Mouse (Mus musculus): Measurements from ENCODE around the gene Ndufaf8. TPM values are rescaled to one million over a fixed set of nuclear protein-coding genes. Genes with fewer than 3 reads are reported as not detected.

The Ndufaf8 gene
- polyA plus RNA-seq, 1 experiment from 2014 or later = 53.3 TPM

- no peak for ATAC-seq
- WGBS = 88% methylated on average over 3 of the region's 3 CpGs
- Histone ChIP-seq H3K4me1 (replicated peaks; ENCODE audit: control insufficient read depth, insufficient read depth, low read length) (no peaks in the 10 kb centered on the region), H3K27me3 (replicated peaks; ENCODE audit: control insufficient read depth, insufficient read depth, low read length) (no peaks in the 10 kb centered on the region), H3K27ac (ENCODE audit: low read length) (no peak overlapping the region), H3K36me3 (ENCODE audit: control insufficient read depth, insufficient read depth) (peaks cover 14% of the 10 kb centered on the region), H3K9ac (replicated peaks; ENCODE audit: low read depth, low read length) (no peak overlapping the region), H3K4me2 (ENCODE audit: low read length) (no peak overlapping the region), H3K4me3 (replicated peaks; ENCODE audit: low read length) (no peak overlapping the region), H3K9me3 (ENCODE audit: control insufficient read depth, low read length) (no peaks in the 10 kb centered on the region)
Observed at GRCm38 (mm10) chr11:120076191-120076590, 22.5 kb upstream of the Ndufaf8 start.

GRCm38 (mm10) chr11:120080282-120080681, 18.4 kb upstream of the Ndufaf8 start:
- no peaks in the 10 kb centered on the region for H3K9me3 ChIP-seq (ENCODE audit: control insufficient read depth, low read length)
- H3K4me3 ChIP-seq (replicated peaks; ENCODE audit: low read length) = no peak overlapping the region
- ATAC-seq = no peak
- H3K36me3 ChIP-seq (ENCODE audit: control insufficient read depth, insufficient read depth) = peaks cover 9% of the 10 kb centered on the region
- H3K4me1 ChIP-seq (replicated peaks; ENCODE audit: control insufficient read depth, insufficient read depth, low read length) = peaks cover 5% of the 10 kb centered on the region
- H3K27ac ChIP-seq (ENCODE audit: low read length) = no peak overlapping the region
- H3K27me3 ChIP-seq (replicated peaks; ENCODE audit: control insufficient read depth, insufficient read depth, low read length) = no peaks in the 10 kb centered on the region
- no peak overlapping the region for H3K4me2 ChIP-seq (ENCODE audit: low read length)
- H3K9ac ChIP-seq (replicated peaks; ENCODE audit: low read depth, low read length) = no peak overlapping the region
- 87% methylated on average over 6 of the region's 6 CpGs for WGBS

- WGBS = under 1% methylated on average over 25 of the region's 25 CpGs
- Histone ChIP-seq H3K36me3 (ENCODE audit: control insufficient read depth, insufficient read depth) (peaks cover 3% of the 10 kb centered on the region; the same call in 1 of the 2 replicates), H3K4me3 (replicated peaks; ENCODE audit: low read length) (peak overlapping the region; percentile 94), H3K9ac (replicated peaks; ENCODE audit: low read depth, low read length) (peak overlapping the region; percentile 98), H3K9me3 (ENCODE audit: control insufficient read depth, low read length) (no peaks in the 10 kb centered on the region), H3K27ac (ENCODE audit: low read length) (peak overlapping the region; percentile 77), H3K27me3 (replicated peaks; ENCODE audit: control insufficient read depth, insufficient read depth, low read length) (no peaks in the 10 kb centered on the region), H3K4me1 (replicated peaks; ENCODE audit: control insufficient read depth, insufficient read depth, low read length) (peaks cover 14% of the 10 kb centered on the region), H3K4me2 (ENCODE audit: low read length) (peak overlapping the region; percentile 95)
- peak; percentile 45 for ATAC-seq
Observed at GRCm38 (mm10) chr11:120085891-120086627, 12.7 kb upstream of the Ndufaf8 start.

GRCm38 (mm10) chr11:120086702-120087152, 12.0 kb upstream of the Ndufaf8 start, which contains the start of gene Cep131:
TSS of gene Cep131 (minus strand) at chr11:120086827.
- Histone ChIP-seq H3K4me3 (replicated peaks; ENCODE audit: low read length) (peak within 1 kb of the TSS; percentile 94), H3K27me3 (replicated peaks; ENCODE audit: control insufficient read depth, insufficient read depth, low read length) (no peaks in the 10 kb centered on the region), H3K9ac (replicated peaks; ENCODE audit: low read depth, low read length) (peak within 1 kb of the TSS; percentile 98), H3K9me3 (ENCODE audit: control insufficient read depth, low read length) (no peaks in the 10 kb centered on the region), H3K4me1 (replicated peaks; ENCODE audit: control insufficient read depth, insufficient read depth, low read length) (peaks cover 14% of the 10 kb centered on the region), H3K27ac (ENCODE audit: low read length) (peak within 1 kb of the TSS; percentile 77), H3K4me2 (ENCODE audit: low read length) (peak within 1 kb of the TSS; percentile 95), H3K36me3 (ENCODE audit: control insufficient read depth, insufficient read depth) (peaks cover 7% of the 10 kb centered on the region; the same call in 1 of the 2 replicates)
- WGBS = 0% methylated on average over 41 of the region's 42 CpGs
- peak; percentile 99 for ATAC-seq

GRCm38 (mm10) chr11:120090661-120091060, 8.1 kb upstream of the Ndufaf8 start:
- H3K9me3 ChIP-seq (ENCODE audit: control insufficient read depth, low read length) = no peaks in the 10 kb centered on the region
- no peaks in the 10 kb centered on the region for H3K27me3 ChIP-seq (replicated peaks; ENCODE audit: control insufficient read depth, insufficient read depth, low read length)
- ATAC-seq = no peak
- no peak overlapping the region for H3K4me2 ChIP-seq (ENCODE audit: low read length)
- H3K9ac ChIP-seq (replicated peaks; ENCODE audit: low read depth, low read length) = no peak overlapping the region
- WGBS = 91% methylated on average over 4 of the region's 4 CpGs
- peaks cover 6% of the 10 kb centered on the region for H3K4me1 ChIP-seq (replicated peaks; ENCODE audit: control insufficient read depth, insufficient read depth, low read length)
- no peak overlapping the region for H3K4me3 ChIP-seq (replicated peaks; ENCODE audit: low read length)
- H3K27ac ChIP-seq (ENCODE audit: low read length) = no peak overlapping the region
- peaks cover 12% of the 10 kb centered on the region for H3K36me3 ChIP-seq (ENCODE audit: control insufficient read depth, insufficient read depth)

GRCm38 (mm10) chr11:120092817-120093591, 5.7 kb upstream of the Ndufaf8 start:
- peaks cover 7% of the 10 kb centered on the region for H3K4me1 ChIP-seq (replicated peaks; ENCODE audit: control insufficient read depth, insufficient read depth, low read length)
- H3K4me2 ChIP-seq (ENCODE audit: low read length) = no peak overlapping the region
- peaks cover 12% of the 10 kb centered on the region for H3K36me3 ChIP-seq (ENCODE audit: control insufficient read depth, insufficient read depth)
- ATAC-seq = 0 out of 2 replicates have a peak, but pooled peaks have one; percentile 19
- H3K9ac ChIP-seq (replicated peaks; ENCODE audit: low read depth, low read length) = no peak overlapping the region
- 77% methylated on average over 23 of the region's 23 CpGs for WGBS
- no peaks in the 10 kb centered on the region for H3K27me3 ChIP-seq (replicated peaks; ENCODE audit: control insufficient read depth, insufficient read depth, low read length)
- H3K27ac ChIP-seq (ENCODE audit: low read length) = no peak overlapping the region
- no peak overlapping the region for H3K4me3 ChIP-seq (replicated peaks; ENCODE audit: low read length)
- no peaks in the 10 kb centered on the region for H3K9me3 ChIP-seq (ENCODE audit: control insufficient read depth, low read length)

GRCm38 (mm10) chr11:120101036-120101435, 2.3 kb downstream of the Ndufaf8 start:
- H3K9ac ChIP-seq (replicated peaks; ENCODE audit: low read depth, low read length) = no peak overlapping the region
- no peak for ATAC-seq
- H3K36me3 ChIP-seq (ENCODE audit: control insufficient read depth, insufficient read depth) = no peaks in the 10 kb centered on the region
- H3K4me1 ChIP-seq (replicated peaks; ENCODE audit: control insufficient read depth, insufficient read depth, low read length) = peaks cover 20% of the 10 kb centered on the region
- H3K4me2 ChIP-seq (ENCODE audit: low read length) = no peak overlapping the region
- H3K27me3 ChIP-seq (replicated peaks; ENCODE audit: control insufficient read depth, insufficient read depth, low read length) = no peaks in the 10 kb centered on the region
- no peaks in the 10 kb centered on the region for H3K9me3 ChIP-seq (ENCODE audit: control insufficient read depth, low read length)
- H3K27ac ChIP-seq (ENCODE audit: low read length) = no peak overlapping the region
- WGBS = 1% methylated on average over 3 of the region's 3 CpGs
- no peak overlapping the region for H3K4me3 ChIP-seq (replicated peaks; ENCODE audit: low read length)

GRCm38 (mm10) chr11:120103431-120103997, 4.8 kb downstream of the Ndufaf8 start:
- Histone ChIP-seq H3K9ac (replicated peaks; ENCODE audit: low read depth, low read length) (no peak overlapping the region), H3K4me3 (replicated peaks; ENCODE audit: low read length) (no peak overlapping the region), H3K36me3 (ENCODE audit: control insufficient read depth, insufficient read depth) (no peaks in the 10 kb centered on the region; the same call in 1 of the 2 replicates), H3K27me3 (replicated peaks; ENCODE audit: control insufficient read depth, insufficient read depth, low read length) (no peaks in the 10 kb centered on the region), H3K4me1 (replicated peaks; ENCODE audit: control insufficient read depth, insufficient read depth, low read length) (peaks cover 10% of the 10 kb centered on the region), H3K27ac (ENCODE audit: low read length) (no peak overlapping the region), H3K9me3 (ENCODE audit: control insufficient read depth, low read length) (no peaks in the 10 kb centered on the region), H3K4me2 (ENCODE audit: low read length) (no peak overlapping the region)
- WGBS = 97% methylated on average over 3 of the region's 3 CpGs
- no peak for ATAC-seq

GRCm38 (mm10) chr11:120107026-120107425, 8.3 kb downstream of the Ndufaf8 start:
- ATAC-seq = no peak
- Histone ChIP-seq H3K9ac (replicated peaks; ENCODE audit: low read depth, low read length) (no peak overlapping the region), H3K36me3 (ENCODE audit: control insufficient read depth, insufficient read depth) (no peaks in the 10 kb centered on the region; the same call in 1 of the 2 replicates), H3K27ac (ENCODE audit: low read length) (no peak overlapping the region), H3K4me3 (replicated peaks; ENCODE audit: low read length) (no peak overlapping the region), H3K9me3 (ENCODE audit: control insufficient read depth, low read length) (no peaks in the 10 kb centered on the region), H3K4me2 (ENCODE audit: low read length) (no peak overlapping the region), H3K4me1 (replicated peaks; ENCODE audit: control insufficient read depth, insufficient read depth, low read length) (0 out of 2 replicates have a peak, but pooled peaks cover 3% of the 10 kb centered on the region), H3K27me3 (replicated peaks; ENCODE audit: control insufficient read depth, insufficient read depth, low read length) (no peaks in the 10 kb centered on the region)
- 68% methylated on average over 2 of the region's 2 CpGs for WGBS
